Mouse (Mus musculus) spleen, embryonic (tissue): ENCODE measurements around the gene Miga1.

Experiments
- CTCF ChIA-PET: fragments of 350-600 bp; sonication (Branson Sonifier 250); formaldehyde crosslinking; loops from one replicate; lab custom pipeline; 2022; lab: Charles Lee

Gene Miga1

GRCm38 (mm10) chr3:152339862-152340557, at the start of gene Miga1:
Gene Miga1 (minus strand): TSS chr3:152340407.
- CTCF ChIA-PET = no interaction called here

GRCm38 (mm10) chr3:152384106-152384505, 43.9 kb upstream of the Miga1 start:
- CTCF ChIA-PET = no interaction called here

GRCm38 (mm10) chr3:152376063-152376462, 35.9 kb upstream of the Miga1 start:
- CTCF ChIA-PET = no interaction called here

GRCm38 (mm10) chr3:152364181-152364580, 24.0 kb upstream of the Miga1 start:
- CTCF ChIA-PET = no interaction called here

GRCm38 (mm10) chr3:152359151-152359550, 18.9 kb upstream of the Miga1 start:
- CTCF ChIA-PET = interaction anchor here (0.6 kb wide), 1 partner anchor 26 kb away, joined by 4 read pairs; no protein-coding TSS in a partner anchor

- CTCF ChIA-PET = no interaction called here
These were observed 16.5 kb upstream of the Miga1 start for GRCm38 (mm10) chr3:152356751-152357150.

- CTCF ChIA-PET = no interaction called here
These were observed 15.2 kb upstream of the Miga1 start for GRCm38 (mm10) chr3:152355361-152355760.

- CTCF ChIA-PET = interaction anchor here (0.6 kb wide), 1 partner anchor 38 kb away, joined by 16 read pairs; no protein-coding TSS in a partner anchor
These were observed 13.4 kb upstream of the Miga1 start for GRCm38 (mm10) chr3:152353434-152354177.

- CTCF ChIA-PET = no interaction called here
These were observed 12.1 kb upstream of the Miga1 start for GRCm38 (mm10) chr3:152352289-152352688.

- CTCF ChIA-PET = no interaction called here
These were observed 10.8 kb upstream of the Miga1 start for GRCm38 (mm10) chr3:152350966-152351365.

- CTCF ChIA-PET = no interaction called here
These were observed 10.2 kb upstream of the Miga1 start for GRCm38 (mm10) chr3:152350431-152350830.

- CTCF ChIA-PET = interaction anchor here (0.6 kb wide), 1 partner anchor 136 kb away, joined by 7 read pairs; no protein-coding TSS in a partner anchor
These were observed 8.0 kb upstream of the Miga1 start for GRCm38 (mm10) chr3:152348011-152348830.

- CTCF ChIA-PET = no interaction called here
These were observed 7.0 kb upstream of the Miga1 start for GRCm38 (mm10) chr3:152347227-152347626.

- CTCF ChIA-PET = interaction anchor here (0.6 kb wide), 1 partner anchor 1597 kb away, joined by 3 read pairs; no protein-coding TSS in a partner anchor
These were observed 6.5 kb upstream of the Miga1 start for GRCm38 (mm10) chr3:152346633-152347141.

GRCm38 (mm10) chr3:152345732-152346632, 5.8 kb upstream of the Miga1 start, which contains the start of gene Usp33:
Gene Usp33 (plus strand): TSS chr3:152346478.
- CTCF ChIA-PET = interaction anchor here (0.6 kb wide), 1 partner anchor 1597 kb away, joined by 3 read pairs; no protein-coding TSS in a partner anchor

GRCm38 (mm10) chr3:152342961-152343517, 2.8 kb upstream of the Miga1 start:
- CTCF ChIA-PET = no interaction called here

GRCm38 (mm10) chr3:152336085-152336484, 4.1 kb downstream of the Miga1 start:
- CTCF ChIA-PET = no interaction called here

GRCm38 (mm10) chr3:152333641-152334040, 6.6 kb downstream of the Miga1 start:
- CTCF ChIA-PET = no interaction called here

- CTCF ChIA-PET = no interaction called here
These were observed 7.5 kb downstream of the Miga1 start for GRCm38 (mm10) chr3:152332545-152333300.
